Mouse (Mus musculus) liver, embryonic 15.5 days (tissue): Measurements from ENCODE around the gene Tesmin. TPM values are rescaled to one million over a fixed set of nuclear protein-coding genes. Genes with fewer than 3 reads are reported as not detected.

ENCODE experiments used
- ATAC-seq: fragments of 200-750 bp; cut with Nextera tagmentation; 2 replicates; pipeline ENCODE4 v1.8.0; 2017; ENCODE audit warnings: moderate number of reproducible peaks, mild to moderate bottlenecking, moderate library complexity; ENCODE audit not compliant: insufficient read depth
- H3K27ac ChIP-seq: fragments of 300-500 bp; sonication (generic); replicated peaks from 2 replicates; pipeline ENCODE4 v1.5.1; 2015; ENCODE audit warnings: mild to moderate bottlenecking, inconsistent platforms
- H3K27me3 ChIP-seq: fragments of 300-500 bp; sonication (generic); 2 replicates; pipeline ENCODE4 v1.6.1; 2015; ENCODE audit warnings: mild to moderate bottlenecking, inconsistent platforms
- H3K36me3 ChIP-seq: fragments of 300-500 bp; sonication (generic); replicated peaks from 2 replicates; pipeline ENCODE4 v1.6.1; 2015; ENCODE audit warnings: moderate library complexity, mild to moderate bottlenecking, inconsistent platforms
- H3K4me1 ChIP-seq: fragments of 300-500 bp; sonication (generic); replicated peaks from 2 replicates; pipeline ENCODE4 v1.6.1; 2015; ENCODE audit warnings: inconsistent platforms
- H3K4me2 ChIP-seq: fragments of 300-500 bp; sonication (generic); 2 replicates; pipeline ENCODE4 v1.6.1; 2015; ENCODE audit warnings: moderate library complexity, mild to moderate bottlenecking, inconsistent platforms
- H3K4me3 ChIP-seq: fragments of 300-500 bp; sonication (generic); replicated peaks from 2 replicates; pipeline ENCODE4 v1.5.1; 2015; ENCODE audit warnings: mild to moderate bottlenecking, inconsistent platforms
- H3K9ac ChIP-seq: fragments of 300-500 bp; sonication (generic); 2 replicates; pipeline ENCODE4 v1.6.1; 2015; ENCODE audit warnings: moderate library complexity, mild to moderate bottlenecking, inconsistent platforms
- H3K9me3 ChIP-seq: fragments of 300-500 bp; sonication (generic); replicated peaks from 2 replicates; pipeline ENCODE4 v1.6.1; 2016; ENCODE audit warnings: inconsistent platforms
- WGBS: fragments of 180-500 bp; shearing (Covaris S2); methylation state at CpG from one replicate; pipeline ENCODE4 v1.1.7; 2015; ENCODE audit warnings: mixed read lengths; ENCODE audit not compliant: insufficient replicate concordance; 5-methylcytosine and 5-hydroxymethylcytosine counted together
- polyA plus RNA-seq: library from polyadenylated mRNA; unstranded; fragments of >200 nt; fragmentation: Nextera tagmentation; extraction: Ambion mirVana; gene quantifications from 2 replicates; pipeline ENCODE4 v1.2.1, GENCODE M21; 2015

Gene Tesmin
- 0.26 and 0.39 TPM in 2 replicates for polyA plus RNA-seq

DNA sequence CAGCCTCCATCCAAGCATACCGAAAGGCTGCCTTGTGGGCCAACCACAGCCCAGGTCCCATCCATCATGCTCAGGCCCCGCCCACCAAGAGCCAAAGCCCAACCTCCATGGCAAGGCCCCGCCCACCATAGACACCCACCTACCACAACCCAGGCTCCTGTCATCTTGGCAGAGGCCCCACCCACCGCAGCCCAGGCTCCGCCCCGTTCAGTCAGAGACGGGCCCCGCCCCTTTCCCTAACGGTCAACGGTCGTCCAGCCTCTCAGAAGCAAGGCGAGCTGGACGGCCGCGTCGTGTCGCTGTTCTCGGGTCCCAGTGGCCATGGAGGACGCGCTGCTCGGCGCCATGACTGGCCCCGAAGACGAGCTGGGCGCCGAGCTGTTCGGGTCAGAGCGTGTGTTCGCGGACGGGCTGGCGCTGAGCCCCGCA is at the start of gene Tesmin:
Gene Tesmin (plus strand): TSS at position 229 of the 429 bp plus-strand sequence.
- H3K9ac ChIP-seq: peak within 1 kb of the TSS; percentile 51
- H3K4me1 ChIP-seq: peaks cover 32% of the 10 kb centered on the region
- no peaks in the 10 kb centered on the region for H3K27me3 ChIP-seq
- H3K9me3 ChIP-seq: no peaks in the 10 kb centered on the region
- WGBS: 2% methylated on average over 33 of the region's 33 CpGs
- ATAC-seq: peak; percentile 75
- H3K27ac ChIP-seq: peak within 1 kb of the TSS; percentile 65
- peak within 1 kb of the TSS; percentile 57 for H3K4me3 ChIP-seq
- H3K4me2 ChIP-seq: peak within 1 kb of the TSS; percentile 93
- H3K36me3 ChIP-seq: no peaks in the 10 kb centered on the region; the same call in none of the 2 replicates

DNA sequence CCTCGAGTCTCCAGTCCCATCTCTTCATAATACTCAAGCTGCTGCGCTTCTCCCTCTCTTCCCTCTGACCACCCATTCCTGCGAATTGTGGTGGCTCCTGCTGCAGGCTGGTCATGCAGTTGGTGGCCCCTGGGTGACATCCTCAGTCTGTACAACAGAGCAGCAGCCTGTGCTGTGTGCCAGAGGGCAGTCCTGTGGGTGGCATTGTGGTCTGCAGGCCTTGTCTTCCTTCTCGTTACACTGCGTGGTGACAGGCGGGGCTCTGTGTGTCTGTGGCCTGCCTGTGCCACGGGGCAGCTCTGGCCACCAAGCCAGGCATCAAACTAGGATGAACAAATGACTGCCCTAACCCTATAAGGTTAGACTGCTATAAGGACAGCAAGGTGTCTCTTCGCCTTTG is 49.5 kb upstream of the Tesmin start:
- H3K27ac ChIP-seq: no peak overlapping the region
- H3K4me1 ChIP-seq: peaks cover 19% of the 10 kb centered on the region
- H3K9ac ChIP-seq: no peak overlapping the region
- H3K36me3 ChIP-seq: no peaks in the 10 kb centered on the region
- H3K4me2 ChIP-seq: no peak overlapping the region
- no peaks in the 10 kb centered on the region for H3K9me3 ChIP-seq
- H3K27me3 ChIP-seq: no peaks in the 10 kb centered on the region
- WGBS: 64% methylated on average over 8 of the region's 8 CpGs
- H3K4me3 ChIP-seq: no peak overlapping the region
- ATAC-seq: no peak

DNA sequence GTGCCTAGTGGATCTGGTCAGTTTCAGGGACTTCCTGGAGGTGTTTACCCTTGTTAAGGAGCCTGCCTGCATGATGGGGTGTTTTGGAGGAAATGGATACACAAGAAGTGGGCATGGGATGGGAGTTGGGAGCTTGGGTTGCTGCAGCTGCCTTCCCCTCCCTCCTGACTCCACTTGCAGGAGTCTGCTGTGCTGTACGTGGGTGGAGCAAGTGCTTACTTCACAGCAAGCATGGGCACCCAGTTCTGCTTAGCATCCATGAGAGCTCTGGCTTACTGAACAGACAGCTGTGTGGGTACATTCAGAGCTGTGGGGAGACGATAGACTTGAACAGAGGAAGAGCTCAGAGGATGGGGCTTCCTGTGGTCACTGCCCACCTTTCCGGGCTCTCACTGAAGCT is 47.6 kb upstream of the Tesmin start:
- Histone ChIP-seq H3K27me3 (no peaks in the 10 kb centered on the region), H3K4me1 (peaks cover 3% of the 10 kb centered on the region; the same call in 1 of the 2 replicates), H3K9me3 (no peaks in the 10 kb centered on the region), H3K4me2 (no peak overlapping the region), H3K9ac (no peak overlapping the region), H3K4me3 (no peak overlapping the region), H3K36me3 (no peaks in the 10 kb centered on the region), H3K27ac (no peak overlapping the region)
- ATAC-seq: no peak
- 40% methylated on average over 3 of the region's 3 CpGs for WGBS

DNA sequence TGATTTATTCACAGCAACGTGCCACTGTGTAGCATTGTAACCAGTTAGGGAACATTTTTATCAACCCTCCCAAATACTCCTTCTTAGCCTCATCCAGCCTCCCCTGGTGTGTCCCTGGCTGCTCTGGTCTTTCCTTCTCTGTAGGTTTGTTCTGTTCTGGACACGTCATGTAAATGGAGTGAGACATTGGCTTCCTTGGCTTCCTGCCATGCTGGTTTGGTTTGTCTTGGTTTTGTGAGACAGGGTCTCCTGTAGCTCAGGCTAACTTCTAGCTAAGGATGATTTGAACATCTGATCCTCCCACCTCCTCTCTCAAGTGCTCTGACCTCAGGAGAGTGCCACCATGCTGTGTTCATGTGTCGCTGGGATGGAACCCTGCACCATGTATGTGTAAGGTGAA is 44.7 kb upstream of the Tesmin start:
- Histone ChIP-seq H3K4me1 (no peaks in the 10 kb centered on the region; the same call in 1 of the 2 replicates), H3K36me3 (no peaks in the 10 kb centered on the region), H3K4me2 (no peak overlapping the region), H3K9ac (no peak overlapping the region), H3K4me3 (no peak overlapping the region), H3K9me3 (no peaks in the 10 kb centered on the region), H3K27ac (no peak overlapping the region), H3K27me3 (no peaks in the 10 kb centered on the region)
- no peak for ATAC-seq
- 60% methylated on average over 3 of the region's 3 CpGs for WGBS

DNA sequence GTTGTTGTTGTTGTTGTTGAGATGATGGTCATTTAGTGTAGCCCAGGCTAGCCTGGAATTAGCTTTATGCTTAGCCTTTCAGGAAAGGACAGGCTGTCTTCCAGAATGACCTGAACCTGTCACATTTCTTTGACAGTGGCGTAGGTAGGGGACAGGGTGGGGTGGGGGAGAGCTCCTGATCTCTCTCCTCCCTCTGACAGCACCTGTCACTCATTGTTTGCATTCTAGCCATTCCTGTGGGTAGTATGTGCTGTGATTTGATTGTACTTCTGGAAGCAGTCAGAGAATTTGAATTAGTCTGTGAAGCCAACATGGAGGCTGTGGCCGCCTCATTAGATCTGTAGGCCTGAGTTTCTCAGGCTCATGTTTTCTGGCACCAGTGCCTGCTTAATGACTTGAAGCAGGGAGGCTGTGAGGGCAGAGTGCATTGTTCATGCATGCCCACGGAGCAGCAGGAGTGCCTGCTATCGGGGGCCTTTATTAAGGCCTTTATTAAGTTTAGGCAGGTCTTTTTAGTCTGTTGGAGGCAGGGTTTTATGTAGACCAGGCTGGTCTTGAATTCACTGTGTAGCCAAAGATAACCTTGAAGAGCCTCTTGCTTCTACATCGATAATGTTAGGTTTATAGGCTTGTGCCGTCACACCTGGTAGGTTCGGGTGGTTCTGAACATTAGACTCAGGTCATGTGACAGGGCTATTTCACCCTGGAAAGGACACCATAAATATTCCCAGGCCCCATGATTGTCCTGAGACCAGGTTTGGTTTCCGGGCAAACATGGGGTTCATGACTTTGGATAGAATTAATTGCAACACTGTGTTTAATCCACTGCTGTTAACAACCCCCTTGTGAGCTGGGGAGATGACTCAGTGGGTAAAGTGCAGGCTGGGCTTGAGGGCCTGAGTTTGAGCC is 43.8 kb upstream of the Tesmin start:
- H3K27ac ChIP-seq: no peak overlapping the region
- no peaks in the 10 kb centered on the region for H3K27me3 ChIP-seq
- H3K9ac ChIP-seq: no peak overlapping the region
- ATAC-seq: no peak
- no peak overlapping the region for H3K4me2 ChIP-seq
- H3K4me3 ChIP-seq: no peak overlapping the region
- no peaks in the 10 kb centered on the region for H3K36me3 ChIP-seq
- no peaks in the 10 kb centered on the region for H3K9me3 ChIP-seq
- 72% methylated on average over 8 of the region's 8 CpGs for WGBS
- no peaks in the 10 kb centered on the region; the same call in 1 of the 2 replicates for H3K4me1 ChIP-seq

DNA sequence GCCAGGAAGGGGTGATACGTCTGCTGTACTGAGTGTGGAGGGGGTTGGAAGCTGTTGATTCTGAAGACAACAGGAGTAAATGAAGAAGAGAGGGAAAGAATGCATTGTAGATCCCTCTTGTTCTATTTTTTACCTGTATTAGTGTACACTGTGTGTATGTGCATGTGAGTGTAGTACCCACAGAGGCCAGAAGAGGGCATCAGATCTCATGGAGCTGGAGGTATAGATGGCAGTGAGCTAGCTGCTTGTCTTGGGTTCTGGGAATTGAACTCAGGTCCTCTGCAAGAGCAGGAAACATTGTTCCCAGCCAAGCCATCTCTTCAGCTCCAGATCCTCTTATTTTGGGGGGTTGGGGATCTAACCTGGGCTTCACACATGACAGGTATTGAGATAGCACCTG is 40.9 kb upstream of the Tesmin start:
- H3K27me3 ChIP-seq: no peaks in the 10 kb centered on the region
- WGBS: 81% methylated on average over 1 of the region's 1 CpGs
- H3K4me2 ChIP-seq: no peak overlapping the region
- H3K27ac ChIP-seq: no peak overlapping the region
- H3K9ac ChIP-seq: no peak overlapping the region
- no peak for ATAC-seq
- H3K36me3 ChIP-seq: no peaks in the 10 kb centered on the region
- no peaks in the 10 kb centered on the region; the same call in 1 of the 2 replicates for H3K4me1 ChIP-seq
- no peaks in the 10 kb centered on the region for H3K9me3 ChIP-seq
- no peak overlapping the region for H3K4me3 ChIP-seq

DNA sequence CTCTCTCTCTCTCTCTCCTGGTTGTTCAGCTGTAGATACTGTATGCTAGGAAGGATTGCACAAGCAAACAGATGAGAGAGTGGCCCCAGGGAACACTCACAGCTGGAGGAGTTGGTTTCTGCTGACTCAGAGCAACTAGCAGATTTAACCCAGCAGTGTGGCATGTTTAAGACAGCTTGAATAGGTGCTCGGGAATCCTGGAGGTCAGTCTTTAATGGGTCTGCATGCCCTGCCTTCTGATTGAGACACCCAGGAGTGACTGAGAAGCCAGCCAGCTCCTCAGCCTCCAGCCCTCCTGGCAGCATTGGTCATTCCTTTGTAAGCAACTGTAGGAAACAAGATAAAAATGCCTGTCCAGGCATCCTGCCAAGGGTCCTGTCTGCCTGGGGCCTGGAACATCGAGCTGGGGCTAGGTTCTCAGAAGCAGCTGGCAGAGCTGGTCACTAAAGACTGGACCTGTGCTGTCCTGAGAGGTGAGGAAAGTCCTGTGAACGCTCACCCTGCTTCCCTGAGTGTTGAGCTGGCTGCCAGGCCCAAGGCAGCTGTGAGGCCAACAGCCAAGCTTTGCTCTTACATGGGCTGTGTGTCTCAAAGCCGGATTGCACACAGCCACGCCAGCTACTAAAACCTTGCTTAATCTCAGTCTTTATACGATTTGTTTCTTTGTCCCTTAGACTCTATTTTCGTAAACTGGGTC is 35.1 kb upstream of the Tesmin start:
- Histone ChIP-seq H3K27me3 (no peaks in the 10 kb centered on the region), H3K36me3 (peaks cover 13% of the 10 kb centered on the region; the same call in 1 of the 2 replicates), H3K4me3 (no peak overlapping the region), H3K4me2 (no peak overlapping the region), H3K9me3 (0 out of 2 replicates have a peak, but pooled peaks cover 2% of the 10 kb centered on the region), H3K4me1 (peaks cover 7% of the 10 kb centered on the region), H3K27ac (no peak overlapping the region), H3K9ac (no peak overlapping the region; the same call in 1 of the 2 replicates)
- 54% methylated on average over 7 of the region's 7 CpGs for WGBS
- no peak for ATAC-seq

DNA sequence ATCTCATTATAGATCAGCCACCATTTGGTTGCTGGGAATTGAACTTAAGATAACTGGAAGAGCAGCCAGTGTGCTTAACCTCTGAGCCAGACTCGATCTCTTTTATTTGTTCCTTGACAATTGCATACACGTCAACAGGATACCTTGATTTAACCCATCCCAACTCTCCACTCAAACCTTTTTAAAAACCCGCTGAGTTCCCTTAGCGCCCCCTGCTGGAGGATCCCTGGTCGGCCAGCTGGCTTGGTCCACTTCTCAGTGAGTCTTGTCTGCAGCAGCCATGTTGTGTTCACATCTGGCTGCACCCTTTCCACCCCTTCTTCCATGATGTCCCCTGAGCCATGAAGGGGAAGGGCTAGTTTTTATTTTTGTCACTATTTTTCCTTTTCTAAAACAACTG is 33.6 kb upstream of the Tesmin start:
- no peak overlapping the region for H3K4me3 ChIP-seq
- H3K4me1 ChIP-seq: peaks cover 7% of the 10 kb centered on the region
- 69% methylated on average over 5 of the region's 5 CpGs for WGBS

DNA sequence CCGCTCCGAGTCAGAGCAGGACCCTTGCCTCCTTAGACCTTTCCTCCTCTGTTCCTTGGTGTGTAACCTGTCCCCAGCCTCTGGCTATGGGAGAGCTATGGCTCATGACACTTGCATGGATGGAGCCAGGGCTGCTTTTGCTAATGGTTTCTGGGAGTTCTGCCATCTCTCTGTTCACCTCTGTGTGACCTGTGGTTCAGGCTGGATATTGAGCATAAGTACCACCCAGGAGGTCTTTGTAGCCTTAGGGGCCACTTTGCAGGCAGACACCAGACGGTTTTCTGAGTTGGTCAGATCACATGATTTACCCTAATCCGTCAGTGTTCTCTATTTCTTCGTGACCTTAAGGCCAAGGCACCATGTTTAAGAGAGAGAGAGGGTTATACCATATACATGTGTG is 32.1 kb upstream of the Tesmin start:
- no peaks in the 10 kb centered on the region for H3K27me3 ChIP-seq
- 0 out of 2 replicates have a peak, but pooled peaks cover 2% of the 10 kb centered on the region for H3K9me3 ChIP-seq
- H3K4me3 ChIP-seq: no peak overlapping the region
- H3K27ac ChIP-seq: no peak overlapping the region
- no peak overlapping the region for H3K9ac ChIP-seq
- no peak overlapping the region for H3K4me2 ChIP-seq
- peaks cover 17% of the 10 kb centered on the region; the same call in 1 of the 2 replicates for H3K36me3 ChIP-seq
- WGBS: 76% methylated on average over 5 of the region's 5 CpGs
- ATAC-seq: no peak
- H3K4me1 ChIP-seq: peaks cover 13% of the 10 kb centered on the region

More for the DNA sequence above, 33.6 kb upstream of the Tesmin start:
- Histone ChIP-seq H3K27me3 (no peaks in the 10 kb centered on the region), H3K4me2 (no peak overlapping the region), H3K36me3 (peaks cover 17% of the 10 kb centered on the region; the same call in 1 of the 2 replicates), H3K27ac (no peak overlapping the region), H3K9me3 (0 out of 2 replicates have a peak, but pooled peaks cover 2% of the 10 kb centered on the region), H3K9ac (no peak overlapping the region)
- no peak for ATAC-seq

DNA sequence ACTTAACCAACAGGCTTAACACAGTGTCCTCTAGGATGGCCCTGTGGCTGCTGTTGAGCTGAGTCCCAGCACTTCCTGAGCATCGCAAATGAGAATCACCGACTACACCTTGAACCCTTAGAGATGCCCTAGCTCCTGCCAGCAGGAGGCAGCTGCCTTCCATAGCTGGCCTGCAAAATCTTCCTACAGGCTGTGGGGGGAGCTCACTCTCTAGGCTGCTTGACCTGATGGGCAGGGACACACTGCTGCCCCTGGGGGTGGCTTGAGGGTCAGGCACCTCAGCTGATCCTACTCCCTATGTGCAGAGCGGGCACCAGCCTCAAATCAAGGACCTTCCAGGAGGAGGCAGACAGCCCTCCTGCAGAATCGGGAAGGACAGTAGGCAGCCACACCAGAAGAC is 31.0 kb upstream of the Tesmin start:
- Histone ChIP-seq H3K27me3 (no peaks in the 10 kb centered on the region), H3K27ac (no peak overlapping the region), H3K4me3 (no peak overlapping the region), H3K4me1 (peaks cover 13% of the 10 kb centered on the region), H3K36me3 (peaks cover 21% of the 10 kb centered on the region; the same call in 1 of the 2 replicates), H3K9me3 (0 out of 2 replicates have a peak, but pooled peaks cover 2% of the 10 kb centered on the region), H3K4me2 (no peak overlapping the region), H3K9ac (no peak overlapping the region)
- no peak for ATAC-seq
- WGBS: 78% methylated on average over 4 of the region's 4 CpGs
